Mouse (Mus musculus) G1E-ER4 (cell line): ENCODE measurements at regions not wholly inside any gene's neighbourhood (a gene's known extent, or its start where the extent isn't known, plus 50 kb on each side); places are given as distances from the start of the nearest gene placed in this dataset.

Experiments
- GATA1 ChIP-seq: IDR thresholded peaks from one replicate; pipeline ENCODE4 v1.8.0; 2012; ENCODE audit warnings: low read length, inconsistent platforms

DNA sequence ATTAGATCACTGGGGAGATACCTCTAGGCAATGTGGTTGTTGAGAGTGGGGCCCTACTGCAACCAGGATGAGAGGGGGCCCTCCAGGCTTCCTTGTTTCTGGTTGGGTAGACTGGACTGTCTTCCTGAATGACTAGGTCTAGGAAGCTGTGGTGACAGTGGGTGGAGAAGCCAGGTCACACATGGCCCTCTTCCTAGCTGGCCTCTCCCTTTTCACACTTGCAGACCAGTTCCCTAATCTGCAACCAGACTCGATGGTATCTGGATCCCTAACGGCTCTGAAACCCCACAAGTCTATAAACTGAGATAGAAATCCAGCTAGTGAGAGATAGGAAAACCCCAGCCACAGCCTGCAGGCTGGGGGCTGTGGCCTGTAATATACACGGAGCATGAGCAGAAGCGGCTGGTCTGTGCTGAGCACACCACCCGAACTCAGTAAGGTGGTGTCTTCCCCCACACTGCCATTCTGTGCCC lies 87.8 kb downstream of the Cpn2 start:
- TF ChIP-seq GATA1, result peak; percentile 83

DNA sequence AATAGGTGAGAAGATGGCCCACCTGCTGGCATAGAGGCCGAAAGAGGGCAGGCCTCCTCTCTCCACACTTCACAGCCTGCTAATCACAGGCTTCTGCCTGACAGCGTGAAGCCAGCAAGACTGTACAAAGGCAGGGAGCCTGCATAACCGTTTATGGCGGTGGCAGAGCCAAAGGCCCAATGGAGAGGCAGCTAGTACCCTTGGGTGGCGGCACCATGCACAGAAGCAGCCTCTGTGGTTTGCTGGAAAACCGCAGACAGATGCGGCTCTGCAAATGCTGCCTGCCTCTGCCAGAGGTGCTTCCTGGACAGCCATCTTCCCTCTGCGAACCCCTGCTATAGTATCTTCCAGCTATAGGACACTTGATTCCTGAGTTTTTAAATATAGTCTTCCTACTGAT lies 86.2 kb downstream of the Cpn2 start:
- no peak for TF ChIP-seq GATA1

DNA sequence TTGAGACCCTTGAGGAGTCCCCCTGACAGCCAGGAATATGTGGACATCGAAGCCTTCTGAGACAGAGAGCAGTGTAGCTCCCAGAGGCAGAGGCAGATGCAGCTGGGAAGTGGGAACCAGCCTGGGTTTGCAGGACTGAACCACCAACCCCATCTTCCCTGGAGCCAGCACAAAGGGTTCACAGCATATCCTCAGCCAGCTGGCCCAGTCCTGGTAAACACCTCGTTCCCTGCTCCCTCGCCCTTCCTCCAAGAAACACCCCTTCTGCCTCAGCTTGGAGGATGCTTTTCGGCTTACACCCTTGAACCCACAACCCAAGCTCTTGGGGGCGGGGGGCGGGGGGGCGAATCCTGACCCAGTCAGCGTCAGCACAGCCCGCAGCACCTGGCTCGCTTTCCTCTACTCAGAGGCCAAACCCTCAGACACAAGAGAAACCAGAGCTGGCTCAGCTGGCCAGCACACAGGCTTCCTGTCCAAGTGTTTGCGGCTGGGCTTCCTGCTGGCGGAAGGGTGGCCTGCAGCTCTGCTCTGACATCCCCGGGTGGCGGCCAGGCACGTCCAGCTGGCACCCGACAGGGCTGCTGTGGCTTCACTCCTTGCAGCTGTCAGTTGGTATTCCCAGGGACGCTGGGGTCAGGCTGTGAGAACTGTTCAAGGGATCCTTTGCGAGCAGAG lies 82.6 kb downstream of the Cpn2 start:
- TF ChIP-seq GATA1, result no peak

DNA sequence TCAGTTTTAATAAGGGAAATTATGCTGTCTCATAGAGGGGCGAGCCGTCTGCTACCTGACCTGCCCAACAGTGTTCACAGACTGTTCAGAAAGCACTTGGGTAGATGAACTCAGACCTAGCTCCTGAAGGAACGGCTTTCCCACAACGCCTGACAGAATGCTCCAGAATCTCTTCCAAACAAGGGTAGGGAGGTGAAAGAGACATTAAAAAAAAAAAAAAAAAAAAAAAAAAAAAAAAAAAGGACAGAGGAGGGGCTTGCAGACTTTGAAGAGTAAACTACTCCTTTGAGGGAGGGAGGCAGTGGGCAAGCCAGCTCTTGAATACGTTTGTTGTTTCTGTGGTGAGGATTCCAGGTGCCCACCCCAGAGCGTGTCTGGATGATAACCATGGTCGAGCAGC lies 81.6 kb downstream of the Cpn2 start:
- TF ChIP-seq GATA1, result no peak

DNA sequence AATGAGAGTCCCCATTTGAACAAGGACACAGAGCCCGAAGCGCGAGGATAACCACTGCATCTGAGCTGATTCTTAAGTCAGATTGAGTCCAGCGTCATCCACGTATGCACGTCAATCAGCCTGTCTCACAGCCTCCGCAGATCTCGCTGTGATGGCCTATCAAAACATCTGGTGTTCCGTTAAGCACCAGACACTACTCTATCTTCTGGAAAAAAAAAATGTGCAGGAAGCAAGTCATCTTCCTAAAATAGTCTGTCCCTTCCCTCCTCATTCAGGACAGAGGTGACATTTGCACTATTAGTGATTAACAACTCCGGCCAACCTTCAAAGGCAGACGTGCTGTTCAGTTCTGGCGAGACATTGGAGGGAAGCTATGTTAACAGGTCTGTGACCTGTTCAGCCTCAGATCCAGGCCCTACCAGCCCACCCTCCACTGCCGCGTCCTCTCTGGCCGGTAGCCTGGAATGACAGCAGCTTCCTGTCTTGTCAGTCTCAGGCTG lies 81.0 kb downstream of the Cpn2 start:
- peak; percentile 55 for TF ChIP-seq GATA1

DNA sequence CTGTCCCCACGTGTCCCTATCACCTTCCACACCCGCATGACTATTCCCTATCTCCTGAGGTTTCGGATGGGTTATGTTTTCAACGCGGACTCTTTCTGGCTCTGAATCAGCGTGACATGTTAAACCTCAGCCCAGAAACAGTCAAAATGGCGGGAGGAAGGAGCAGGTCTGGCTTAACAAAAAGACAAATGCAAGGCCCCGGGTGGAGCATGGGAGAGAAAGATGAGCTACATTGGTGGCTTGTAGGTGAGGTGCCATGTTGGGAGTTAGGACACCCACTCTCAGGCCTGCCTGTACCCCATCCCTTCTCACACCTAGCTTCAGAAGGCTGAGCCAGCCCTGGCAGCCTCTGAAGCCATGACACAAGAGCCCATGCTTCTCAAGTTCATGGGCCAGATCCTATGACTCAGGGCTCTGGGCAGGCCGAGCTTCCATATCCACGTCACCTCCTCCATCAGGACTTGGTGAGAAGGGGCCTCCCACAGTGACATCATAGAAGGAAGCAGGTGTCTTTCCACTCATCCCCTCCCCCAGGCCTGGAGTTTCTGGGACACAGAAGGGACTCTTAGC lies 80.5 kb downstream of the Cpn2 start:
- no peak for TF ChIP-seq GATA1

DNA sequence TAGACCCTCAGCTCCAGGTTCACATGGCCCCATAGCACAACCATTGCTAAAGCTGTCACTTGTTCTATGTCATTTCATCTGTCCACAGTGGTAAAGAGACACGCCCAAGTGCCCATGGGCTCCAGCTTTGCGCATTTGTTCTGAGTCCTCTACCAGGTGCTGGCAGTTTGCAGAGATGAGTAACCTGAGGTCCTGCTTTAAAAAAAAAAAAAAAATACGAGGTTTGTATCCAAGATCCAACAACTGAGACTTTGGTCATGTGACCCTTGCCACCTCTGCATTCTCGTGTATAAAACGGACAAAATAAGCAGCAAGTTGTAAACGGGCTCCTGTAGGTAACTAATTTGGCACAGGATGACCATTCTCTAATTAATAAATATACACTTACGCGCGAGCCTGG lies 79.9 kb downstream of the Cpn2 start:
- TF ChIP-seq GATA1, result no peak

DNA sequence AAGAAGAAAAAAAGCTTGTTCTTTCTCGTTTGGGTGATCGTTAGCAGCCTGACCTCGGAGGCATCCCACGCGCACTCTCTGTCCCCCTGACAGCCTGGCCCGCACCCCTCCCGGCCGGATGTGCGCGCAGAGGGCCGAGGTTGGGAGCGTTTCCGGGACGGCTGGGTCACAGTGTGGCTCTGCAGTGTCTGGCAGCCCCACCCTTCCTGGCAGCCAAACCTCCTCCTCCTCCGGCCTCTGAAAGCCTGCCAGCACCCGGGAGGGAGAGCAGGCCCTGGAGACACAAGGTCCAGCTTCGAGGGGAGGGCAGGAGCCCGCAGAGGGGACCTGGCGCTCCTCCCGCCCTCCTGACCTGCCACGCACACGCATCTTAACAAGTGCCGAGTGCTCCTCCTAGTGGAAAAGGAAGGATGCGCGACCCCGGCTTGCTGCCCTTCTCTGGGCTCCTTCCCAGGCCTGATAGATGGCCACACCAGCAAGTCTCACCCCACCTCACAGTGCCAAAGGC lies 79.3 kb downstream of the Cpn2 start:
- TF ChIP-seq GATA1, result no peak

DNA sequence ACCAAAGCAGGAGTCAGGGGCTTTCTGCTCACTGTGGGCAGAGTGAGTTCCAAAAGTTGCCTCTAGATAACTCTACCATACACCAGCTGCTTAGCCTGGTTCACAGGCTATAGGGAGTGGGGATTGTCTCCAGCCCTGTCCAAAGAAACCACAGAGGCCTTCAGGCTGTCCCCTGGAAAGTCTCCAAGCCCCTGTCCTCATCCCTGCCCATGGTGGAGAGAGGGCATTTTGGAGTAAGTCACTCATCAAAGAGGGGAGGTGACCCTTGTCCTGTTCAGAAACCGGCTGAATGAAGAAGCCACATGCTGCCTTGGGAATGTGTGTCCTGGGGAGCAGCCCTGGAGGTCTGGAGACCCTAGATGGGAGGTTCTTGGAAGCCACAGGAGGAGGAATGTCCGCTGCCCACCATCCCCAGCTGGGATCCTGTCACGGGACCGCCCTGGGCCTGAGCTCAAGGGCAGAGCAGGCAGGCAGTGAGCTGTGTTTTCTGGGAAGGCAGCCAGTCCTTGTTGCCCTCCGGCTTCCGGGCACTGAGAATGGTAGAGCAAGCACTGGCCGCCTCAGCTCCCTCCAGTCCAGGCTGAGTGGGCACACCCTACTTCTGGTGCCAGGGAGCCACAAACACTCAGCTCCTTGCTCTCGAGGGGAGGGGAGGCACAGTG lies 78.4 kb downstream of the Cpn2 start:
- TF ChIP-seq GATA1, result no peak

DNA sequence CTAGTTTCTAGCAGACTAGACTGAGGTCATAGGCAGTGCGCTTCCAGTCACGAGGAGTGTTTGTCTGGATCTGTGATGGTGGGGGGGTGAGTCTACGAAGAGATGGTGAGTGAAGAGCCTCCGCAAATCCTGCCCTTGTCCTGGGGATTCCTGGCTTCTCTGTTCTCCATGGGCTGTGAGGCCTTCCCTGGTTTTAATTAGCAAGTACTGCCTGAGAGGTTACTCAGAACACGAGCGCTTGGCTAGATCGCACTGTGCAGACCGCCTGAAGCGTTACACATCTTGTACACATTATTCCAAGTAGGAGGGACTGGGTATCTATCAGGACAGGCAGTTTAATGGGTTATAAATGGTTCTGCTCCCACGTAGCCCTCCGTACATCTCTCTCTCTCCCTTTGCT lies 76.9 kb downstream of the Cpn2 start:
- TF ChIP-seq GATA1, result no peak

DNA sequence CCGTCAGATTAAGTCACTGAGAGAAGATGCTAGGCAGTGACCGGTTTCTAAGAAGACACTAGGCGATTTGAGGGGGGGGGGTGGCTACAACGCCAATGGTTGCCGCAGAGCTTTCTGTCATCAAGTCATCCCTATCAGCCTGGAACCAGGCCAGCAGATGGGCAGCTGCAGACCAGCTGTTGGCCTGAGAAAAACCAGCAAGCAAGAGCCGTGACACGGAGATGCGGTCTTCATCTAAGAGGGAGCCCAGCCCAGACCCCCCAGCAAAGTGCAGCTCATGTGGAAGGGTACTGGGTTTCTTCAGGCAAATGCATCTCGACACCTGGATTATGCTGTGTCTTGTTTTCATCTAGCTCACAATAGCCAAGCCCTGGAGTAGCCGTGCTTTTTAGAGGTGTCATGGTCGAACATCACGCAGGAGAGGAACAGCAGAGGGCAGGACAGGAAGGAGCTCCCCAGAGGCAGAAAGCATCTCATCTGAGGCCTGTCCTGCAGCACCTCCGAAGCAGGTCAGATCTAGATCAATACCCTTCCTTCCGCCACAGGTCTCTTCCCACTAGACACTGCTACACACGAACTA lies 76.3 kb downstream of the Cpn2 start:
- no peak for TF ChIP-seq GATA1

DNA sequence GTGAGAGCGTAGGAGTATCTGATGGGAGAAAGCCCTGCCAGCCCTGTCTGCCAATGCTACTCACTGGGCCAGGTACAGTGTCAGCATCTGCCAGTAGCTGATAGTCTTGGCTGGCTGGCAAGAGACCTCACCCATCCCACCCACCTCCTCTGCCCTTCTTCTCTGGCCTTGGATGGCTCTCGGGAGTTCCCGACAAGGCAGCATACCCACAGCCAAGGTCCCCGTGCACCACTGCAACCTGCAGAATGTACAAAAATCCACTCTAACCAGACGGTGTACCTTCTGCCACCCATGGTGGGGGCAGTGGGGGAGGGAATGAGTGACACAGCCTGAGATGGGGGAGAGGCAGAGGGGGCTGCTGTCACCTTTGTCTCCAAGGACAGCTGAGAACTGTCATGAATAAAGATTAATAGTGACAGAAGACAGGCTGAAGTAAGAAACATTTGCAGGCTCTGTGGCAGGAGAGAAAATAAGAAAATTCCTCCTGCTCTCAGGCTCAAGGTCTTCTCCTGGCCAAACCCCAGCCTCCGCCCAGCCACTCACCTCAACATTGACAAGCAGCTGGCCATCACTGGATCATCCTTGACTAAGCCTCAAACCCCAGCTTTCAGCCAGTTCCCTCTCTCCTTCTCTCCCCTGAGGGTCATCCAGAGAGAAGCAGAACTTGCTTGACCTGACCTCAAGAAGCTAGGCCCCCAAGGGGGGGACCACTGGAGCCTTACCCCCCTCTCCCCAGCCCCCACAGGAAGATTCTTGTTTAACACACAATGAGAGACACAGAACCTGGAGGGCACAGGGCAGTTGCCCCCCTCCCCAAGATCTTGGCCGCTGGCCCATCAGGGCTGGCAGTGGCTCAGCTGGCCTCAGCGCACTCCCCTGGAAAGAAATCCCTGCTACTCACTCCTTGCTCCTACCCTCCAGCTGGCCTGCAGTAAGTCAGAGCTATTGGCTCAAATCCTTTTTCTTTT lies 73.7 kb downstream of the Cpn2 start:
- TF ChIP-seq GATA1, result no peak

DNA sequence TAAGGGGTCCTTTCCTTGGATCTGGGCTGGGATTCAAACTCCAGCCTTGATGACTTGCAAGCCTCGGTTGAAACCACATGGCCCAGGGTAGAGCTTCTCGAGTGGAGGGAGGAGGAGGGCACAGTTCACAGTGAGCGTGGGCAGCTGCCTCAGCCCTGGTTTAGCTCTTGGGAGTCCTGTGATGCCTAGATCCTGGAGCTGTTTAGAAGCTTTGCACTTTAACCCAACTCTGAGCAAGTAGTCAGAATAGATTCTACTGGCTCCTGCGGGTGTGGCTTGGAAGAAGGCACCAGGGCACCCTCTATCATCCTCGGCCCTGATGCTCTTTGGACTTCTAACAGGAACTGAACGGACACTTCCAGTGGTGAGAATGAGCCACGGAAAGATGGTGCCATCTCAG lies 72.5 kb downstream of the Cpn2 start:
- no peak for TF ChIP-seq GATA1

DNA sequence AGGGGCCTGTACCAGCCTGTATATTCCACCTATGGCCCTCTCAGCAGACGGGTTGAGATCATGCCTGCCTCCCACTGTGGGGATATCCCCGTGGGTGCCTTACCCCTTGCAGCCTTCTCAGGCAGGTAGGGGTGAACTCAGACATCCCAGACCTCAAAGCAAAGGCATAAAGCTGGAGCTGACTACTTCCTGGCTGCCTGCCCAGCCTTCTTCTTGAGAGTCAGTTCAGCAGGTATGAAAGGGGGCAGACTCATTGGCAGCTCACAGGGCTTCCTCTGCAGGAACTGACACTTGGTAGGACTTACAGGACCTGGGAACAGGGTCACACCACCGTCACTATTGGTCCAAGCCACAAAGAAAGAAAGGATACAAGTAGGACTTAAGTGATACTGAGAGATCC lies 69.9 kb downstream of the Cpn2 start:
- no peak for TF ChIP-seq GATA1

DNA sequence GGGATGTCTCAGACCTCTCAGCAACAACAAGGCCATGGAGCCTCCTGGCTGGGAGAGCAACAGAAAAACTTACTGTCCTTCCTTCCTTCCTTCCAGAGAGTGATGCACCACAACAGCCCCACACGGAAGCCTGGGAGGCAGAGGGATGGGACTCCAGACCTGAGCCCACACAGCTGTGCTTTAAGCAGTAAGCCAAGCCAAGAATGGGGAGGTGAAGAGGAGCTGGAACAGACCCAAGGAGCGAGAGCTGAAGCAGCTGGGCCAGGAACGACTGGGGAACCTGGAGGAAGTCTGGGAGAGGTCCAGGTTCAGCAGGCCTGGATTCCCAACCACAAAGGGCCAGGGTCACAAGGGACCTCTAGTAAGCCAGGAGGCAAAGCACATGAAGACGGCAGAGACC lies 67.5 kb downstream of the Cpn2 start:
- TF ChIP-seq GATA1, result no peak
